Comparison of ENCODE assay signal across 9 mouse cellular contexts in genomic region chr7:46602079-46602478, GRCm38 (mm10). TPM values are rescaled to one million over a fixed set of nuclear protein-coding genes. Genes with fewer than 3 reads are reported as not detected.
DNase-seq lines count a peak whose midpoint lies in the region; ATAC-seq and TF ChIP-seq lines count a peak whose summit lies in the region.
"Had no signal": no experiment of that assay in that cellular context is flagged by ENCODE, and none has a peak within 500 bp of the region (broad histone marks: within the 10 kb centered on the region; RNA-seq: fewer than 3 reads in every experiment).

No protein-coding gene starts in this region.

- no peak overlapping the region for H3K4me3 ChIP-seq in limb, embryonic 13.5 days
- H3K4me3 ChIP-seq in limb, embryonic 10.5 days = no peak overlapping the region
- H3K4me3 ChIP-seq in forebrain, embryonic 13.5 days = no peak overlapping the region
- no peak overlapping the region for H3K4me3 ChIP-seq in midbrain, postnatal 0 days (ENCODE audit: low read depth, low read length)

- H3K9me3 ChIP-seq in limb, embryonic 13.5 days = no peaks in the 10 kb centered on the region
- H3K9me3 ChIP-seq in limb, embryonic 10.5 days (replicated peaks) = no peaks in the 10 kb centered on the region
- no peaks in the 10 kb centered on the region for H3K9me3 ChIP-seq in forebrain, embryonic 13.5 days (replicated peaks)
- no peaks in the 10 kb centered on the region for H3K9me3 ChIP-seq in midbrain, postnatal 0 days (ENCODE audit: low read length)

- 56% methylated on average over 4 of the region's 4 CpGs for WGBS in limb, embryonic 13.5 days
- WGBS in limb, embryonic 10.5 days = 70% methylated on average over 4 of the region's 4 CpGs
- WGBS in forebrain, embryonic 13.5 days = 18% methylated on average over 4 of the region's 4 CpGs
- 38% methylated on average over 4 of the region's 4 CpGs for WGBS in midbrain, postnatal 0 days

- no peak overlapping the region for H3K27ac ChIP-seq in limb, embryonic 13.5 days
- H3K27ac ChIP-seq in limb, embryonic 10.5 days = no peak overlapping the region
- H3K27ac ChIP-seq in forebrain, embryonic 13.5 days = peak overlapping the region; percentile 85
- H3K27ac ChIP-seq in midbrain, postnatal 0 days (ENCODE audit: low read depth, low read length) = 0 out of 2 replicates have a peak overlapping the region, but pooled peaks have one; percentile 18
- H3K27ac ChIP-seq: liver, embryonic 14.5 days had no signal

- peaks cover 7% of the 10 kb centered on the region; the same call in 1 of the 2 replicates for H3K4me1 ChIP-seq in limb, embryonic 13.5 days
- peaks cover 36% of the 10 kb centered on the region for H3K4me1 ChIP-seq in limb, embryonic 10.5 days
- H3K4me1 ChIP-seq in forebrain, embryonic 13.5 days = peaks cover 37% of the 10 kb centered on the region
- H3K4me1 ChIP-seq in midbrain, postnatal 0 days (ENCODE audit: insufficient read depth, low read length) = no peaks in the 10 kb centered on the region; the same call in 1 of the 2 replicates

- H3K36me3 ChIP-seq in limb, embryonic 13.5 days = no peaks in the 10 kb centered on the region
- H3K36me3 ChIP-seq in limb, embryonic 10.5 days = no peaks in the 10 kb centered on the region
- H3K36me3 ChIP-seq in forebrain, embryonic 13.5 days (ENCODE audit: poor library complexity, severe bottlenecking) = 0 out of 2 replicates have a peak, but pooled peaks cover 4% of the 10 kb centered on the region
- peaks cover 7% of the 10 kb centered on the region for H3K36me3 ChIP-seq in midbrain, postnatal 0 days (ENCODE audit: insufficient read depth, low read length)

- H3K27me3 ChIP-seq in limb, embryonic 13.5 days = no peaks in the 10 kb centered on the region
- no peaks in the 10 kb centered on the region for H3K27me3 ChIP-seq in limb, embryonic 10.5 days (ENCODE audit: low read depth, poor library complexity, severe bottlenecking)
- H3K27me3 ChIP-seq in forebrain, embryonic 13.5 days = no peaks in the 10 kb centered on the region
- H3K27me3 ChIP-seq in midbrain, postnatal 0 days (ENCODE audit: insufficient read depth, low read length) = no peaks in the 10 kb centered on the region

- no peak for DNase-seq in limb, embryonic 10.5 days (ENCODE audit: low spot score)
- peak; percentile 45 for DNase-seq in NIH3T3 (ENCODE audit: low read depth)
- peak; percentile 79 for DNase-seq in midbrain, postnatal 0 days (ENCODE audit: low spot score)
- DNase-seq: adrenal gland, postnatal 25 days had no signal

- no peak overlapping the region for H3K4me2 ChIP-seq in limb, embryonic 13.5 days (replicated peaks)
- peak overlapping the region; percentile 25 for H3K4me2 ChIP-seq in forebrain, embryonic 13.5 days
- H3K4me2 ChIP-seq in midbrain, postnatal 0 days (ENCODE audit: low read depth, low read length, poor library complexity, severe bottlenecking) = no peak overlapping the region

- no peak for TF ChIP-seq CTCF in midbrain, postnatal 0 days (IDR thresholded peaks at IDR 0.05)

- H3K9ac ChIP-seq in limb, embryonic 13.5 days = no peak overlapping the region
- no peak overlapping the region for H3K9ac ChIP-seq in forebrain, embryonic 13.5 days
- H3K9ac ChIP-seq in midbrain, postnatal 0 days (replicated peaks; ENCODE audit: low read length, poor library complexity, severe bottlenecking) = no peak overlapping the region
- H3K9ac ChIP-seq: liver, embryonic 14.5 days had no signal

- peak; percentile 17; the same call in 1 of the 2 replicates for ATAC-seq in limb, embryonic 13.5 days (ENCODE audit: low FRiP score, low read depth)
- ATAC-seq in forebrain, embryonic 13.5 days = peak; percentile 75
- peak; percentile 50; the same call in 1 of the 2 replicates for ATAC-seq in midbrain, postnatal 0 days (ENCODE audit: low FRiP score)
- ATAC-seq in granulocyte monocyte progenitor cell, adult 5-6 weeks (replicated peaks; ENCODE audit: poor library complexity, severe bottlenecking) = no peak
- ATAC-seq in megakaryocyte, adult 5-6 weeks (ENCODE audit: poor library complexity, severe bottlenecking) = no peak

RNA-seq across cellular contexts. Expression of gene Sergef, which starts 37.5 kb away (rescaled TPM):
- polyA plus RNA-seq in limb, embryonic 13.5 days (2015; fragmentation: Nextera tagmentation; extraction: Ambion mirVana) = 13.2 and 14.7 TPM in 2 replicates
- 12.1 and 12.7 TPM in 2 replicates for polyA plus RNA-seq in limb, embryonic 10.5 days (2016; fragmentation: Nextera tagmentation; extraction: Ambion mirVana)
- polyA plus RNA-seq in forebrain, embryonic 13.5 days (2015; fragmentation: Nextera tagmentation; extraction: Ambion mirVana) = 25.0 and 26.6 TPM in 2 replicates
- 47.5 and 49.1 TPM in 2 replicates for total RNA-seq in midbrain, postnatal 0 days (2014; rRNA removed)
- polyA plus RNA-seq in midbrain, postnatal 0 days (2015; fragmentation: Nextera tagmentation; extraction: Ambion mirVana) = 47.8 and 50.9 TPM in 2 replicates
- total RNA-seq in granulocyte monocyte progenitor cell, adult 5-6 weeks (2014; fragmentation: Nextera tagmentation) = 11.2 and 24.1 TPM in 2 replicates
- 10.4 and 12.4 TPM in 2 replicates for total RNA-seq in granulocyte monocyte progenitor cell, adult 5-6 weeks (2017)
- total RNA-seq in megakaryocyte, adult 5-6 weeks (2015) = 4.1 and 8.3 TPM in 2 replicates
- 8.3 and 9.3 TPM in 2 replicates for total RNA-seq in megakaryocyte, adult 5-6 weeks (2017)

Comparison
In these comparisons a context has a peak if more than half of its experiments do, and no peak if none do; other contexts are left out.
1. ATAC-seq: peak in limb, embryonic 13.5 days (single experiment), forebrain, embryonic 13.5 days (single experiment) and midbrain, postnatal 0 days (single experiment); none in granulocyte monocyte progenitor cell, adult 5-6 weeks (single experiment) and megakaryocyte, adult 5-6 weeks (single experiment).
2. H3K27ac ChIP-seq: peak in forebrain, embryonic 13.5 days (single experiment) and midbrain, postnatal 0 days (single experiment); none in limb, embryonic 13.5 days (single experiment) and limb, embryonic 10.5 days (single experiment).